Mouse (Mus musculus): ENCODE data around the gene Hmgb1. TPM values are rescaled to one million over a fixed set of nuclear protein-coding genes. Genes with fewer than 3 reads are reported as not detected.

Hmgb1 gene
- polyA plus RNA-seq, 1 experiment = 186 TPM

DNA sequence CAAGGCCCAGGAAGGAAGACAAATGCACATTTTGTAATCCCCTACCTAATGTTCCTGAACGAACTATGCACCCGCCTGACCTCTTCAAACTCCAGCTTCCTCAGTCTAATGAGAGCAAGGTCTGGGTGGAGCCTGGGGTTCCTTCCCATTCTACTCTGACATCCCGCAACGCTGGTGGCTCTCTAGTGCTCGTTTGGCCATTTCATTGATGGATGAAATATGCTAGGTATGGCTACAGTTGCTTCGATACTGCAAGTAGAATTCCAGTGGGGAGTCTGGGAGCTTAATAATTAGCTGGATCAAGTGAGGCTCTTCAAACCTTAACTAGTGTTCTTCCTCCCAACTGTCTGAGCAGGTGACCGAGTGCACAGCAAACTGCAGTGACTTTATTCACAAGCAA lies 163.2 kb downstream of the Hmgb1 start:
- no peak for TF ChIP-seq CTCF (IDR thresholded peaks at IDR 0.05; ENCODE audit: borderline replicate concordance, insufficient read depth, low read depth, low read length)
- no peak for TF ChIP-seq POLR2A (IDR thresholded peaks at IDR 0.05; ENCODE audit: borderline replicate concordance, insufficient read depth, low read length)
- Histone ChIP-seq H3K4me1 (ENCODE audit: control insufficient read depth, insufficient read depth, low read length) (peaks cover under 1% of the 10 kb centered on the region; the same call in 1 of the 2 replicates), H3K27ac (ENCODE audit: insufficient read depth, low read length) (no peak overlapping the region), H3K27me3 (ENCODE audit: control insufficient read depth, insufficient read depth, low read length) (no peaks in the 10 kb centered on the region), H3K4me3 (replicated peaks; ENCODE audit: insufficient read depth, low read depth, low read length) (no peak overlapping the region)
- 65% methylated on average over 7 of the region's 7 CpGs for WGBS
- no peak for DNase-seq

GRCm38 (mm10) chr5:149020681-149021062 lies 163.6 kb downstream of the Hmgb1 start:
- Histone ChIP-seq H3K4me3 (replicated peaks; ENCODE audit: insufficient read depth, low read depth, low read length) (no peak overlapping the region), H3K27ac (ENCODE audit: insufficient read depth, low read length) (no peak overlapping the region), H3K27me3 (ENCODE audit: control insufficient read depth, insufficient read depth, low read length) (no peaks in the 10 kb centered on the region), H3K4me1 (ENCODE audit: control insufficient read depth, insufficient read depth, low read length) (peaks cover 2% of the 10 kb centered on the region; the same call in 1 of the 2 replicates)
- WGBS = 71% methylated on average over 16 of the region's 16 CpGs
- TF ChIP-seq CTCF (IDR thresholded peaks at IDR 0.05; ENCODE audit: borderline replicate concordance, insufficient read depth, low read depth, low read length) (no peak), POLR2A (IDR thresholded peaks at IDR 0.05; ENCODE audit: borderline replicate concordance, insufficient read depth, low read length) (no peak)
- DNase-seq = no peak

DNA sequence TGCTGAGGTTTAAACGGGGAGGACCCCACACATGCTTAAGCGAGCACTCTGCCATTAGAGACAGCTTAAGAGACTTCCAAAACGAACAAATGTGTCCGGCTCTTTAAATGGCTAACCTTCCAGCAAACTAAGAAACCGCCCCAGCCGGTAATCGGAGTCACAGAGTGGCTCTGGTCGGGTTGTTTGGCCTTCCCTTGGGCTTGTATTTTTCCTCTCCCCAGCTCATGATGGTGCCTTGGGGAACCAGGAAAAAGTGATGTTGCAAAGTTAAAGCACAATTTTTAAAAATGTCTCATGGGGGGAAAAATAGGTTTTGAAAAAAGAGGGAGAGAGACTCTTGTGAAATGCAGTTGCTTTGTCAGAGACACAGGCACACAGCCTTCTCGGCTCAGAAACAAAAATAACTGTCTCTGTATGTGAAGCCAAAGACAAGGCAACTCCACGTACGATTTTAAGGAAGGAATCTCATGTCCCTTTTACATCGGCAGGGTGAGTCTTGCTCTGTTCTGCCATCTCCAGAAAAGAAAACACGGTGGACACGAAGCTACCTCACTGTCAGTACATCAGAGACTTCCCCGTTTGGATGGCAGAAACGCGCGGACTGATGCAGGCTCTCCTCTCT lies 164.1 kb downstream of the Hmgb1 start:
- H3K27ac ChIP-seq (ENCODE audit: insufficient read depth, low read length) = no peak overlapping the region
- WGBS = 59% methylated on average over 18 of the region's 18 CpGs
- no peak overlapping the region for H3K4me3 ChIP-seq (replicated peaks; ENCODE audit: insufficient read depth, low read depth, low read length)
- no peak for DNase-seq
- TF ChIP-seq CTCF (IDR thresholded peaks at IDR 0.05; ENCODE audit: borderline replicate concordance, insufficient read depth, low read depth, low read length) = no peak
- no peak for TF ChIP-seq POLR2A (IDR thresholded peaks at IDR 0.05; ENCODE audit: borderline replicate concordance, insufficient read depth, low read length)
- no peaks in the 10 kb centered on the region for H3K27me3 ChIP-seq (ENCODE audit: control insufficient read depth, insufficient read depth, low read length)
- H3K4me1 ChIP-seq (ENCODE audit: control insufficient read depth, insufficient read depth, low read length) = peaks cover 2% of the 10 kb centered on the region; the same call in 1 of the 2 replicates

DNA sequence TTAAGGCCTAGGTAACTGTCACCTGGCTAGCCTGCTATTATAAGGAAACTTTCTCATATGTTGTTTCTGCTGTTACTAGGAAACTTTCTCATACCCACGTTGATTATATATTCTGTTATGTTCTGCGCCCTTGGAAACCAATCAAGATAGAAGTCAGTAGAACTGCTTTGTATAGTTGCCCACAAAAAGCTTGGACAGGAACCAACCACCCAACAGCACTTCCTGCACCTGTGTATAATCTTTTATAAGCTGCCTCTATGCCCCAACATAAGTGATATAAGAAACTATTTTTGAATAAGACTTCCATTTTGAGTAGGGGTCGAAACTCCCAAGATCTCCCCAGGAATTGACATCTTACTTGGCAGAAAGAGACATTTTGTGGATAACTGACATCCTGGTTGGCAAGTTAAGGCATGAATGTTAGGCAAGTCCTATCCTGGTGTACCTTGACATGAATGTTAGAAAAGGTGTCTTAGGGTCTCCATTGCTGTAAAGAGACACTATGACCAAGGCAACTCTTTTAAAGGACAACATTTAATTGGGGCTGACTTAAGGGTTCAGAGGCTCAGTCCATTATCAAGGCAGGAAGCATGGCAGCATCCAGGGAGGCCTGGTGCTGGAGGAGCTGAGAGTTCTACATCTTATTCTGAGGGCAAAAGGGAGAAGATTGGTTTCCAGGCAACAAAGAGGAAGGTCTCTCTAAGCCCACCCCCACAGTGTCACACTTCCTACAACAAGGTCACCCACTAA lies 166.4 kb downstream of the Hmgb1 start:
- Histone ChIP-seq H3K4me3 (replicated peaks; ENCODE audit: insufficient read depth, low read depth, low read length) (no peak overlapping the region), H3K27ac (ENCODE audit: insufficient read depth, low read length) (no peak overlapping the region), H3K27me3 (ENCODE audit: control insufficient read depth, insufficient read depth, low read length) (no peaks in the 10 kb centered on the region), H3K4me1 (ENCODE audit: control insufficient read depth, insufficient read depth, low read length) (peaks cover 2% of the 10 kb centered on the region; the same call in 1 of the 2 replicates)
- no peak for TF ChIP-seq POLR2A (IDR thresholded peaks at IDR 0.05; ENCODE audit: borderline replicate concordance, insufficient read depth, low read length)
- no peak for TF ChIP-seq CTCF (IDR thresholded peaks at IDR 0.05; ENCODE audit: borderline replicate concordance, insufficient read depth, low read depth, low read length)
- DNase-seq = no peak
- 80% methylated on average over 3 of the region's 3 CpGs for WGBS

DNA sequence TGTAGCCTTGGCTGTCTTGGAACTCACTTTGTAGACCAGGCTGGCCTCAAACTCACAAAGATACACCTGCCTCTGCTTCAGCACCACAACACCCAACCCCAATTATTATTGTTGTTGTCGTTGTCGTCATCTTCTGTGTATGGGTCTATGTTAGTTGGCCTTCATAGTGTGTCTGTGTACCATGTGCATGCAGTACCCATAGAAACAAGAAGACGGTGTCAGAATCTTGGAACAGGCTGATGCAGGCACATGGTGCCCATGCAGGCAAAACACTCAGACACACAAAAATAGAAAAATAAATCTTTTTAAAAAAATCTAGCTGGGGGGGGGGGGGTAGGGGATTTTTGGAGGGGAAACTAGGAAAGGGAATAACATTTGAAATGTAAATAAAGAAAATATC lies 167.1 kb downstream of the Hmgb1 start:
- DNase-seq = no peak
- H3K4me3 ChIP-seq (replicated peaks; ENCODE audit: insufficient read depth, low read depth, low read length) = no peak overlapping the region
- no peak overlapping the region for H3K27ac ChIP-seq (ENCODE audit: insufficient read depth, low read length)
- H3K27me3 ChIP-seq (ENCODE audit: control insufficient read depth, insufficient read depth, low read length) = no peaks in the 10 kb centered on the region
- peaks cover 2% of the 10 kb centered on the region; the same call in 1 of the 2 replicates for H3K4me1 ChIP-seq (ENCODE audit: control insufficient read depth, insufficient read depth, low read length)
- 77% methylated on average over 3 of the region's 3 CpGs for WGBS
- TF ChIP-seq POLR2A (IDR thresholded peaks at IDR 0.05; ENCODE audit: borderline replicate concordance, insufficient read depth, low read length) = no peak
- TF ChIP-seq CTCF (IDR thresholded peaks at IDR 0.05; ENCODE audit: borderline replicate concordance, insufficient read depth, low read depth, low read length) = no peak

DNA sequence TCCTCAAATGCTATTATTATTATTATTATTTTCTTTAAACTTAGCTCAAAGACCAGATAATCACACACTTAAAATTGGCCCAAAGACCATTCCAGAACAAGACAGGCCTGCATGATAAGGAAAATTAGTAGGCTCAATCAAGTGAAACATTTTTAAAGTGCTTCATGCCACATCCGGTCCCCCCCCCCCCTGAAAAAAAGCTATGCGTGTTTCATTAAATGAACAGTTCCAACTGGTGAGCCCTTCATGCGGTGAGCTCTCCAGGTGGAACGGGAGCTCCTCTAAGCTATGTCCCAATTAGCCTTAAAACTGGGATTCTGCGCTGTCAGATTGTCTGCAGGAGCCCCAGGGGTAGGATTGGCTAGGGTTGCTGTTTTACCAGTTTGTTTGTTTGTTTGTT lies 168.0 kb downstream of the Hmgb1 start:
- Histone ChIP-seq H3K27ac (ENCODE audit: insufficient read depth, low read length) (no peak overlapping the region), H3K27me3 (ENCODE audit: control insufficient read depth, insufficient read depth, low read length) (no peaks in the 10 kb centered on the region), H3K4me3 (replicated peaks; ENCODE audit: insufficient read depth, low read depth, low read length) (no peak overlapping the region), H3K4me1 (ENCODE audit: control insufficient read depth, insufficient read depth, low read length) (peaks cover 2% of the 10 kb centered on the region; the same call in 1 of the 2 replicates)
- 84% methylated on average over 5 of the region's 5 CpGs for WGBS
- DNase-seq = no peak
- TF ChIP-seq POLR2A (IDR thresholded peaks at IDR 0.05; ENCODE audit: borderline replicate concordance, insufficient read depth, low read length) (no peak), CTCF (IDR thresholded peaks at IDR 0.05; ENCODE audit: borderline replicate concordance, insufficient read depth, low read depth, low read length) (no peak)

DNA sequence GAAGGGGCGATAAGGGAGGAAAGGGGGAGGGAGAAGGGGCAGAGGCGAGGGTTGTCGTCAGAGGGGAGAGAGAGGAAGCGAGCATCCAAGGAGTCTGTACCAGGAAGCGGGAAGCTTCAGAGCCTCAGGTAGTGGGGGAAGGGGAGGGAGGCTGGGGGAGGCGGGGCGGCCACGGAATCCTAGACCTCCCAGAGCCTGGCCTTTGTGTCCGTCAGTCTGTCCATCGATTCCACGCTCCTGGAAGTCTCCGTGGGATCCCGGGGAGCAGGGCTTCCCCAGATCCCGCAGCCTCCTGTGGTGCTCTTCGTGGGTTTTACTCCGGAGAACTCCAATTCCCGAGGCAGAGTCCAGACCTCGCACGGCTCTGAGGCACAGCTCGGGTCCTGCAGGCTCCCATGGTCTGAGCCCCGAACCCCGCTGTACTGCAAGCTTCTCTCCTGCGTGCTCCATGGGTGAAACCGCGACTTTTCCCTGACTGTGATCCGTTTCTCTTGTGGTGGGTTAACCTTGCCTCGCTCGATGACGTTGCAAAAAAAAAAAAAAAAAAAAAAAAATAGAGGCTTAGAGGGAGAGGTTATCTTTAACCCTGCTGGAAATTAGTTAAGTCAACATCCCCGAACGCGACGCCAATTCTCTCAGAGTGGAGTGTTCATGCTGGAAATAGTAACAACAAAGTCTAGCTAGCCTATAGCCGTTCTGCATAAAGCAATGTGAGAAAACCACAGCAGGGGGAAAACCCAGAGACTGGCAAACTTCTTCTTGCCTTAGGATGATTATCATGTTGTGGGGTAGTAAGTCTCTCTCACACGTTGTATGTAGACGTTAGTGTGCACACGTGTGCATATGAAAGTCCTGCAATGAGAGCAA lies 168.7 kb downstream of the Hmgb1 start:
- peak in 1 of 2 experiments; percentile 26 for DNase-seq
- Histone ChIP-seq H3K27me3 (ENCODE audit: control insufficient read depth, insufficient read depth, low read length) (no peaks in the 10 kb centered on the region), H3K4me3 (replicated peaks; ENCODE audit: insufficient read depth, low read depth, low read length) (peak overlapping the region; percentile 75), H3K27ac (ENCODE audit: insufficient read depth, low read length) (no peak overlapping the region), H3K4me1 (ENCODE audit: control insufficient read depth, insufficient read depth, low read length) (peaks cover 2% of the 10 kb centered on the region; the same call in 1 of the 2 replicates)
- TF ChIP-seq POLR2A (IDR thresholded peaks at IDR 0.05; ENCODE audit: borderline replicate concordance, insufficient read depth, low read length) = no peak
- no peak for TF ChIP-seq CTCF (IDR thresholded peaks at IDR 0.05; ENCODE audit: borderline replicate concordance, insufficient read depth, low read depth, low read length)
- 6% methylated on average over 37 of the region's 37 CpGs for WGBS
